Mouse (Mus musculus) Muller cell, postnatal 12 days (primary cell): ENCODE measurements at regions not wholly inside any gene's neighbourhood (a gene's known extent, or its start where the extent isn't known, plus 50 kb on each side); places are given as distances from the start of the nearest gene placed in this dataset.
A peak's percentile ranks its signal among the peaks of the same experiment; 100 is the strongest.

Experiments used
- DNase-seq: peaks from one replicate; pipeline ENCODE4 v3.0.0-alpha.2; 2015; ENCODE audit errors: inconsistent ontology term

DNA sequence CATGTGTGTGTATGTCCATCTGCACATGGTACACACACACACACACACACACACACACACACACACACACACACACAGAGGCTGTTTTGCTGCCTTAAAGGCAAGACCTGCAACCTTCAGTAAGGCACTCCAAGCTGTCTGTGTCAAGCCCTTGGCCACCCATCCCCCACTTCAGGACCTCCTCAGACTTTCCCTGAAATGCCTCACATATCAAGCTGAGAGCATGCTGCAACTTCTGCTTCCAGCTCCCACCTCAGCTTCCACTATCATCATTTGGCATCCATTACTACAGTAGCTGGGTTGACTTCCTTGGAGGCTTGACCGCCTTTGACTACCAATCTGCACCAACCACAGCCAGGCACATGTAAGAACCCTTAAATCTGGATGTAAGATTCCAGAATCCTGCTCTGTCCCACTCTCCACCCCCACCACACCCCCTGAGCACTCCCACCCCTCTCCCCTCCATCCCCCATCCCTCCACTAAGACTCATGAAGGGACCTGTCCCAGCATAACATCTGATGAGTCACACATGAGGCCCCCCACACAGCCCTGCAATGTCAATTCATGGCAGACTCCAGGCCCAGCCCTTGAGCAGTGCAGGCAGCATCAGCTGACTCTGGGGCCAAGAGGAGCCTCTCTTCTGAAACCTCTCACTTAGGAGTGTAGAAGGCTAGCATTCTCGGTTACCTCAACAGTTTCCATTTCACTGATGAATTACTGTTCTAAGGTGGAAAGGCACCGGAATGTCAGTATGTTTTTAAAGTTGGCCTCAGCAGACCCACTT, 196.8 kb upstream of the Dio3 start:
- no peak for DNase-seq

DNA sequence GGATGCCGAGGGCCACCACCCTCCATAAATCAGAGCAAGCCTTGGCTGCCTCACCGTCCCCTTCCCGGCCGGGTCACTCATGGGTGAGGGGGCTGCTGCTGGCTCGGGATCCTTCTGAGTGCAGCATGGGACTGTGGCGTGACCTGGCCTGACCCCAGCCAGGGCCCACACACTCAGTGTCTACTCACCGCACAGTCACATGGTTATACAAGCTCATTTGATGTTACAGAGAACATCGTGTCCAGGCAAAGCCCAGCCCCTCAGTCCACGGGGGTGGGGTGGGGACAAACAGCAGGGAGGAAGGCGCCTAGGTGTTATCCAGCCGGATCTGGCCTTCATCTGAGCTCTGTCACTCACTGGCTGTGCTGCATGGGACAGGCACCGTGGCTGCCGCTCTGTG, 195.9 kb upstream of the Dio3 start:
- no peak for DNase-seq

DNA sequence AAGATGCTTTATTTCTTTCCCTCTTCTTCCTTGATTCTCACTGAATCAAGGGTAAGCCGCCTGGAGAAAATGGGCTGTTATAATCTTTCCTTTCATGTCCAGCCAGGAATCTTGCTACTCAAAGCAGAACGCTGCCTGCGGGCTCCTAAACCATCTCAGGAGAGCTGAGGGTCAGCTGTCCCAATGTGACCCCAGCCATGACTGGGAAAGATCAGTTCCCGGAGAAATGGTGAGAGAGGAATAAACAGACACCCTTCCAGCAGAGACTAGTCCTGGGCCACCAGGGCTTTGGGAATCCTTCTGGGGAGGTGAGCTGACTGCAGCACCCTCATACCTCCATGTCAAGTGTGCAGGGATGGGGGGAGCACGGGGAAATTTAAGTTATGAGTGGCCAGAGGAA, 195.4 kb upstream of the Dio3 start:
- DNase-seq, result no peak

GRCm38 (mm10) chr12:110086921-110087320, 191.9 kb upstream of the Dio3 start:
- DNase-seq, result peak; percentile 40

GRCm38 (mm10) chr12:110087812-110088211, 191.1 kb upstream of the Dio3 start:
- DNase-seq, result peak; percentile 64

DNA sequence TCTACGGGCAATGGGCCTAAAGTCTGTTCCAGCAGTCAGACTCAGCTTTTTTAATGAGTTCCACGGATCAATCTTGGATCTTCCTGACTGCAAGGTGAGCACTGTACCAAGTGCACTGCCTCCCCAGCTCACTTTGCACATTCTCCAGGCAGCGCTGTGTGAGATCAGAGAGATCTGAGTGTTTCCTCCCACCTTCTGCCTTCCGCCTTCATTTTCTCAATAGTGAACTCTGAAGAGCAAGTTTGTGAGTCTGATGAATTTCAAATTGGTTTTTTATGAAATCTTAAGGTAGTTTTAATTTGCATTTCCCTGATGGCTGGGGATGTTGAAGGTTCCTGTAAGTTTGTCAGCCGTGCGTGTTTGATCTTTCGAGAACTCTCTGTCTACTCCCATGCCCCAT, 176.7 kb upstream of the Dio3 start:
- no peak for DNase-seq

- DNase-seq, result no peak
Measured at GRCm38 (mm10) chr12:110112051-110112722, 166.7 kb upstream of the Dio3 start.

DNA sequence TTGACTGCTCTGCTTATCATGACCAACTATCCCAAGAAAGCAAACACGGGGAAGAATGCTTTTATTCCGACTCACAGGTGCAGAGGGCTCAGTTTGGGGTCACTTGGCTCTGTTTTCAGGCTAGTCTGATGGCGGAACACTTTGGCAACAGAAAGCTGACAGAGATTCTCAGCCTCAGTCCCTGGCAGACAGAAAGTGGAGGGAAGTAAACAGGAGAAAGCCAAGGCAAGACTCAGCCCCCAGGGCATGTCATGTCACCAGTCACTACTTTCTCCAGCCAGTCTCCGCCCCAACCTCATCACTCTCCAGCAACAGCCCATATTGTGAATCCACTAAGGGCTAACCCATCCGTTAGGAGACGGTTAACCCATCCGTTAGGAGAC, 166.2 kb upstream of the Dio3 start:
- no peak for DNase-seq

DNA sequence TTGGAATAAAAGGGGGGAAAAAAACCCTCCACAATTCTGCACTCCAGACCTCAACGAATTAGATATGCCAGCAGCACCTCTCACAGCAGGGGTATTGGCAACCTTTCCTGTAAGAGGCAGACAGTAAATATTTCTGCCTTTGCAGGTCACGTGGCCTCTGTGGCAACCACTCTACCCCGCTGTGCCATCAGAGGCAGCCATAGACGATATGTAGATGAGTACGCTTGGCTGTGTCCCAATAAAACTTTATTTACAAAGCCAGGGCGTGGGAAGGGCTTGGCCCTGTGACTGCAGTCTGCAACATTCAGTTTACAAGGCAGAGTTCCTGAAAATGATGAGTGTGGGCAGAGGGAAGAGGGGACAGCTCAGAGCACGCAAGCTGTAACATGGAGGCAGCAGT, 158.7 kb upstream of the Dio3 start:
- DNase-seq, result no peak

- no peak for DNase-seq
Measured at GRCm38 (mm10) chr12:110122976-110123375, 155.9 kb upstream of the Dio3 start.

GRCm38 (mm10) chr12:110126525-110126924, 152.3 kb upstream of the Dio3 start:
- DNase-seq, result no peak

- DNase-seq, result peak; percentile 61
Measured at GRCm38 (mm10) chr12:110145379-110145778, 133.5 kb upstream of the Dio3 start.

DNA sequence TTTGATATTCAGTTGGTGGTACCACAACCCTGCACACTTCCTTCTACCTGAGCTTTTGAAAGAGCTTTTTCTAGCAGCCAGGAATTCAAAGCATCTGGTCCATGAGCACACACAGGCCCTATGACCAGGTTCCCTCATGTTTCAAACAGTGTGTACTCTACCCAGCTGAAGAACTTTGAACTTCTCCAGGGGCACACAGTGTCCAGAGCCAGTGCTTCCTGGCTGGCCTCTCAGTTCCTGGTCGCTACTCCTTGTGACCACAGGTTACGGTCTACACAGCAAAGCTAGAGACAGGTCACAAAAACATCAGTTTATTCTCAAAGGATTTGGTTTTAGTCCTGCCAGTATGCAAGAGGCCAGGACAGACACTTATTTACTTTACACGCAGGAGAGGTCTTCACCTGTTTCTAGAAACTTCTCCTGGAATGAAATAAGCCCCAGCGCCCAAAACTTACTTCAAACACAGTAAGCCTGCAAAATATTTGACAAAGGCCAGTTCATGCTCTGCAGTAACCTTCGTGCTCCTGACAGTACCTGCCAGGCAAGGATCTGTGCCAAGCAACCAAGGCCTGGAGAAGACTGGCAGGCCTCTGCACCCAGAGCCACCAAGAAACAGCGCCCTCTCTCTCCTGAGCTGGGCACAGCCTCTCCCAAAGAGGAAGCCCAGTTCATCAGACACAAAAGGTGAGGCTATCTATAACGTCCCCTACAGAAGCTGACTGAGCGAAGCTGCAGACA, 124.5 kb upstream of the Dio3 start:
- DNase-seq, result no peak

DNA sequence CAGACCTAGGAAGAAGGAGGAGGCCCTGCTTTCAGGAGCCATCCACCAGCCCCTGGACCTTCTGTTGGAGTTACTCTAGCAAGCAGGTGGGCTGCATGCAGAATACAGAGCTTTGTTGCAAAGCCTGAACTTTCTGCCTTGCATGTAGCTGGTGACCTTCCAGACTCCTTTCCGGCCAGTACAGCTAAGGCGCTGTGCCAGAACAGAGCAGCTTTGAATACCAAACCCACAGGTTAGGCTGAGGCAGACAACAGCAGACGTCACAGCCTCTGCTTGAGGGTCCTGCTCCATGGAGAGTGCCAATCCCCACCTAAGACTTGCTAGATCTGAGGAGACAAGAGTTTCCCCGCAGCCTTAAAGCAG, 123.9 kb upstream of the Dio3 start:
- DNase-seq, result no peak

DNA sequence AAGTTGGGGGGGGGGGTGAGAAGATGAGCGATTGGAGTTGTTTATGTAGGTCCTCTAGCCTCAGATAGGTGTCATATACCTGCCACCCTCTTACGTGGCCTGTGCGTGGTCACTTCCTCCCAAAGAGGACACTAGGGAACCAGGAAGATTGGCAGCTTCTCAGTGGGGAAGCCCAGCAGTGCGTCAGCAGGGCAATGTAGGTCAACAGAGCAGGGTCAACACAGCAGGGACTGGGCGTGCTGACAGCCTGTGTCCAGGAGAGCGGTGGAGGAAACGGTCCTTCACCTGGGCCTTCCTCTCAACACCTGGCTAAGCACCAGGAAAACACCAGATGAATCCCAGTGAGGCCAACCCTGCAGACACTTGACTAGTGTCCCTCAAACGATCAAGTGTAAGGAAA, 122.4 kb upstream of the Dio3 start:
- DNase-seq, result peak; percentile 8

DNA sequence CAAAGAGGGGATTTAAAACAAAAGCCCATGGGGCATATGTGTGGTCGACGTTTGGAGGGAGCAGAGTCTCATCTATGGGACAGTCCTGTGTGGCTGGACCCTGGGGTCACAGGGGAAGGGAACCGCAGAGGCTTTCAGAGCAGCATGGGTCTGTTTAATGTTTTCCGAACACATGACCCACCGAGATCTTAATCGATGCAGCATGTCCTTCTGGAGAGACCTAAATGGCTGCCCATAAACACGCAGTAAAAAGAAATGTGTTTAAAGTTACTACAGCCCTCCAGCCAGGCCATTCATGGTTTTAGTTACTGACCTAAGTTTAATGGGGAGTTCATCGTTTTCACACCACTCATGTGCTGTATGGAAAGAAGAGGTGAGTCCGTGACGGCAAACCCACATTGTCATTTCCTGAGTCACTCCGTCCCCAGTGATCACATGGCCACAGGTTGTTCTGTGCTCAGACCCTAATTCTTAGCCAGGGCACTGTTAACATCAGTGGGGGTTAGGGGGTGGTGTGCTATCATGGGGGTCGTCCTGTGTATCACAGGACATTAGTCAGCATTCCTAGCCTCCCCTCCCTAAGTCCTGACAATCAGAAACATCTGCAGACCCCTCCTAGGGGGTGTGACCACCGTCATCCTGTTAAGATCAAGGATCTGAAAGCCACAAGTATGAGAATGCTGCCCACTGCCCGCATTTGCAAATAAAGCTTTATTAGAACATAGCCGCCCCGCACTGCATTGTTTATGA, 120.7 kb upstream of the Dio3 start:
- no peak for DNase-seq

DNA sequence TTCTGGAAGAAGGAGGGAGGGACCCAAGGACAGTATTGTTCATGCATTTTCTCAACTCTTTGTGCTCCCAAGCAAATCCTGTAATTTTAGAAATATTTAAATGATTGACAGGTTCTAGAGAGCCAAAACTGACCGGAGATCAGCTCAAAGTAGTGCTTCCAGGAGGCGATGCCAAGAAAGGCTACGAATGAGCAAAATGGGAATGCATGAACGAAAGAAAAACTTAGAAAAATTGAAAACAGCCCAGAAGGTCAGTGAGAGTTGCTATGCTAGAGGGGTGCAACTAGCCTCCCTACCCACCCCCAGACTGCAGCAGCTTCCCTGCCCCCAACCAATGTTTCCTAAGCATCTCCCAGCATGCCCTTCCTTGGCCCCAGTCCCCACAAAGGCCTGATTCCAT, 117.6 kb upstream of the Dio3 start:
- no peak for DNase-seq

GRCm38 (mm10) chr12:110165462-110165861, 113.4 kb upstream of the Dio3 start:
- no peak for DNase-seq

DNA sequence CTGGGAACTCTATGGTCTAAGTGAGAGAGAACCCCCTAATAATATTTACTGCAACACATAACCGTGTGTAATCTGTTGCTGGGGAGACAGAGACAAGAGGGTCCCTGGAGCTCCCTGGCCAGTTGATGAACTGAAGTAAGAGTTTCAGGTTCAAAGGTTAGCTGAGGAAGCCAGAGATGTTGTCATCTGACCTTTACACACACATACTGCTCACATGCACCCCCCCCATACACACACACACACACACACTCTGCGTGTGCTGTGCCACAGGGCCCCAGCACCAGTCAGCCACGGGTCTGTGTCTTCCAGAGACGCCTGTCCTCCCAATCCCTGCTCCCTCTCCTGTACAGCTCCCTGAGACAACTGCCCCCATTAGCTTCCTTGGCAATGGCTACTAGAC, 110.5 kb upstream of the Dio3 start:
- DNase-seq, result no peak

DNA sequence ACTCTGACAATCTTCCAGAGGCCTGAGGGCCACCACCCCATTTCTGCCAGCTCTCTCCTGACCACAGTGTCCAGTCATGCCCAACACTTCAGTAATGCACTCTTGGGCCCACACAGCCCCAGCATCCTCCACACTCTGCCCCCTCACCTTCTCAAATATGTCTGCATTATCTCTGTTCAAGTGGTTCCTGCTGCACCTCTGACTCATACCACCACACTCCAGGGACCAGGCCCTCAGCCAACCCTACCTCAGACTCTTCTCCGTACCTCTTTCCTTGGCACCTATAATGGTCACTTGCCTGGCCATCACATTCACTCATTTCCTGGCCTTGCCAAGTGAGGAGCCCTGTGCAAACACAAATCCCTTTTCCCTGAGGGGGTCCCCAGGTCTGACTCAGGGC, 109.6 kb upstream of the Dio3 start:
- DNase-seq, result no peak

DNA sequence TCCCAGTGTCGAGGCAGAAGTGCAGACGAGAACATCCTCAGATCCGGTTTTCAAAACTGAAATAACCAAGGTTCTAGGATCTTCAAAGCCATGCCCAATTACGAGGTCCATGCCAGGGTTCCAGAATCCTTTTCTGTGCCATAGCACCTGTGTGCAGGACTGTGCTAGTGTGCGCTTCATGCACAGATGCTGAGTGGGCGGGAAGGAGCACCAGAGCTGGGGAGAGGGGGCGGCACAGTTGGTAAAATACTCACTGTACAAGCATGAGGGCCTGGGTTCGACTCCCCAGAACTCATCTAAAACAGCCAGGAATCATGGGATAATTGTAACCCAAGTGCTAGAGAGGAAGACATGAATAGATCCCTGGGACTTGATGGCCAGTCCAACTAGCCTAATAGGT, 108.4 kb upstream of the Dio3 start:
- no peak for DNase-seq

- no peak for DNase-seq
Measured at GRCm38 (mm10) chr12:110177826-110178225, 101.0 kb upstream of the Dio3 start.
